Mouse (Mus musculus) neutrophil, adult 5-6 weeks (primary cell): ENCODE data around the gene Lzts3. TPM values are rescaled to one million over a fixed set of nuclear protein-coding genes. Genes with fewer than 3 reads are reported as not detected.
"Not testable (repeated sequence)": the region's sequence is repeated elsewhere in the genome, so short reads cannot be mapped to it uniquely, and the experiment has no call there.

Experiments
- ATAC-seq: fragments of 151-379, 151-347 bp; 2 replicates; pipeline ENCODE4 v1.8.0; 2017; ENCODE audit warnings: mild to moderate bottlenecking, moderate TSS enrichment; ENCODE audit not compliant: insufficient number of reproducible peaks, poor library complexity, low FRiP score, severe bottlenecking; ENCODE audit errors: extremely low read depth
- total RNA-seq: library from RNA; stranded (forward); fragments of 200-1000 nt; gene quantifications from 2 replicates; pipeline ENCODE4 v1.2.3, GENCODE M21; 2017

The Lzts3 gene
- 0.37 and 0.58 TPM in 2 replicates for total RNA-seq

DNA sequence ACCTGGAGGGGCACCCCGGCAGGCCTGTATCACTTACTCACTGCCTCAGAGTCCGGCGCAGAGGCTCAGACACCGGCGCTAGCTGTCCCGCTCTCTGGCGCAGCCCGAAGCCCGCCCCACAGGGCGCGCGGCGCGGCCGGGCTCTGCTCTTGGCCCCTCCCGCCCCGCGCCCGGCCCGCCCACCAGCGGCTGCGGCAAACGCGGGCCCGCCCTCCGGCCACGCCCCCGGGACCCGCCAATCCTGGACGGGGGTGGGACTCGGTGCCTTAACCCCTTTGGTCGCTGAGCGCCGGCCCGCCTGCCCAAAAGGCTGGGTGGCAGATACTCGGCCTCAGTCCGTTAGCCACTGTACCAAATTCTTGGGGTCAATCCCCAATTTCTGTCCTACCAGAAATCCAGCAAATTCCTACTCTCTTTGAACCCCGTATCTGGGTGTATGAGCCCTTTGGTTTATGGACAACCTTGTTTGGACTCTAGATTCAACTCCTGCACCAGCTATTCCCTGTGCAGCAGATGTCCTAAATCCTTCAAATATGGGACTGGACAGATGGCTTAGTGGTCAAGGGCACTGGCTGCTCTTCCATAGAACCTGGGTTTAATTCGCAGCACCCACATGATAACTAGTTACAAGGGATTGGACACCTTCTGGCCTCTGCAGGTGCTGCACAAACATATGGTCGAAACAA, at the start of gene Lzts3:
Lzts3 (minus strand) TSS at position 120 of the 686 bp plus-strand sequence.
- ATAC-seq = peak; percentile 60

DNA sequence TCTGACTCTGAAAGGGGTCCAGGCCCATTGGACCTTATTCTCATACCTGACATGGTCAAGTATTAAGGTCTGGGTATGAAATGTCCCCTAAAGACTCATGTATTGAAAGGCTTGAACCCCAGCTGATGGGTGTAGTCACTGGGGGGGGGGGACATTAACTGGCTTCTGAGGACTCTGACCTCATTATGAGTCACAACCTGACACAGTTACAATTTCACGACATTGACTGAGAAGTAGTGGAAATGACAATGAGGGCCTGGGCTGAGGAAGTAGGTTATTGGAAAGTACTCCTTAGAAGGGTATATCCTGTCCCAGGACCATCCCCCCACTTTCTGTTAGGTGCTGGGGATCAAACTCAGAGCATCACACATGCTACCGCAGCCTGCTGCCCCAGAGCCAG, 46.4 kb upstream of the Lzts3 start:
- ATAC-seq = no peak

GRCm38 (mm10) chr2:130685426-130685825, 42.8 kb upstream of the Lzts3 start:
- ATAC-seq = no peak

DNA sequence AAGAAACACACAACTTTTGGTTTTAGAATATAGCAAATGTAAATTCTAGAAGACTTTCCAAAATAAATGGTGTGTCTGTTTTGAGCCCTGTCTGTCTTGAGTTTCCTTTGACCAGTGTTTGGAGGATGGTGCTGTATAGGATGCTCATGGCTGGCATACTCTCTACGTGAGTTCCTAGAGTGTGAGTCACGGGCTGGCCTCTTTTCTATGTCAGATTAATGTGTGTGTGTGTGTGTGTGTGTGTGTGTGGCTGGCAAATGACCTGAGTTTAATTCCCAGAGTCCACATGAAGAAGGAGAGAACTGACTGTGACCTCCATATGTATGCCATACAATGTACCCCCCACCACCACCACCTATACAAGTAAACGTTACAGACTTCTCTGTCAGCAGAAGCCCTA, 38.9 kb upstream of the Lzts3 start:
- ATAC-seq = no peak

GRCm38 (mm10) chr2:130679899-130680298, 37.3 kb upstream of the Lzts3 start:
- peak; percentile 42; the same call in 1 of the 2 replicates for ATAC-seq

- no peak for ATAC-seq
These were observed 36.6 kb upstream of the Lzts3 start for GRCm38 (mm10) chr2:130679154-130679553.

DNA sequence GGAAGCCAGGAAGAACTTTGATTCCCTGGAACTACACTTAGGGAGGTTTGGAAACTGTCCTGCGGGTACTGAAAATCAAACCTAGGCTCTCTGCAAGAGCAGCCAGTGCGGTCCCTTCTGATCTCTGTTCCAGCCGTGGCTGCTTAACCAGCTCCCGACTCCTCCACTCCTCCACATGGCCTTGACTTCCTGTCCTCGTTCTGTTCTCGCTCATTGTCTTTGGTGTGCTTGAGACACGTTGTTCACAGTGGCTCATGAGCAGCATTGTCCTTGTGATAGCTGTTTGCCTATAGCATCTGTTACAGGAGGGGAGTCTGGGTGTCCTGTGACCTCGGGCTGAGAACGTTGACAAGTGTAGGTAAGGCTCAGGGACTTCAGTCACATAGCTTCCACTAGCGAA, 34.6 kb upstream of the Lzts3 start:
- ATAC-seq = no peak

DNA sequence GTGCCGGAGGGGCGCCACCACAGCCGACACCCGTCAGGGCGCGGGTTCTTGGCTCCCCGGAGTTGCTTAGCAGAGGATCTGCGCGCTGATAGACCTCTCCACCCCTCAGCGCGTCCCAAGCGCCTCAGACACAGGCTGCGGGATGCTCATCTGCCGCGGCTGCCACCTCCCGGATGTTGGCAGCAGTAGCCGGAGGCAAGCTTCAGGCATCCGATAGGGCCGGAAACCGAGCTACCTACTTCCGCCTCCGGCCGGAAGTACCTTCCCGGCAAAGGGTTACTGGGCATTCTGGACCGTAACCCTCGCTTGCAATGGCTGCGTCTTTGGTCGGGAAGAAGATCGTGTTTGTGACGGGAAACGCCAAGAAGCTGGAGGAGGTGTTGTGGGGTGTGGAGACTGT, 25.0 kb upstream of the Lzts3 start, which contains the start of gene Itpa:
Itpa (plus strand) TSS at position 52 of the 400 bp plus-strand sequence.
- ATAC-seq = peak; percentile 90

DNA sequence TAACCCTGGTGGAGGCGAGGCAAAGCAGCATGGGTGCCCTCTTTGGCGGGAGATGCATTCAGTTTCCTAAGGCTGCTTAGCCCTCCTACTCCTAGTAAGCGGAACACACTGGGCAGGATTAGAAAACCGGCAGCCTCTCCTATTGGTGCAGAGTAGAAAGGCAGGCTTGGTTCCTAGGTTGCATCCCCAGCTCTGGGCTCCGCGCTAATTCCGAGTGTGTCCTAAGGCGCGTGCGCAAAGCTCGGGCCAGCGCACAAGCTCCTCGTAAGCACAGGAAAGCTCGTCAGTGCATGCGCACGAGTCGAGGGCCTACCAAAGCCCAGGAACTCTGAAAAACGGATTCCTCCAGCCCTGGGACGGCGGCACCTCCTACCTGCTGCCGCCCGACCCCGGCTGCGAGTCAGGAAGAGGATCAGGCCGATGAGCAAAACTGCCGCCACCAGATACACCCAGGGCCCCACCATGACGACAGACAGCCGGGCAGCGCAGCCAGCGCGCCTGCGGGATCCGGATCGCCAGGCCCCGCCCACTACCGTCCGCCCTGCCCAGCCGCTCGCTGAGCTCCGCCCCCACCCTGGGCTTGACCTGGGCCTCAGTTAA, 21.6 kb upstream of the Lzts3 start, which contains the start of gene Ddrgk1:
Ddrgk1 (minus strand) TSS at position 558 of the 600 bp plus-strand sequence.
- ATAC-seq = peak; percentile 59

DNA sequence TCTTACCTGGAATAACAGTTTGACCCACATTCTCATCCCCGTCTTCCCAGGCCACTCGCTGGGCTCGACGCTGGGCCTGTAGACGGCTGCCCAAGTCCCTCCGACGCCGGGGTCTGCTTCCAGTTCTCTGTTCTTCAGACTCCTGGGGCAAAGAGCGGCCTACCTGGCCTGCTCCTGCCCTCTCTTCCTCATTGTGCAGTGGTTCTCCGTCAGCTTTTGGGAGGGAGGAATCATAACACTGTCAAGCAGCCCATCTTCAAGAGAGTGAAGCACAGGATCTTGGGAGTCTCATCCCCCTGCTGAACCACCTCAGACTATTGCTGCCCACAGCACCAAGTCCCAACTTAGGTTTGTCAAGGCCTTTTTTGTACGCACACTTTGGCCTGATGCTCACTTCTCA, 20.7 kb upstream of the Lzts3 start:
- no peak for ATAC-seq

DNA sequence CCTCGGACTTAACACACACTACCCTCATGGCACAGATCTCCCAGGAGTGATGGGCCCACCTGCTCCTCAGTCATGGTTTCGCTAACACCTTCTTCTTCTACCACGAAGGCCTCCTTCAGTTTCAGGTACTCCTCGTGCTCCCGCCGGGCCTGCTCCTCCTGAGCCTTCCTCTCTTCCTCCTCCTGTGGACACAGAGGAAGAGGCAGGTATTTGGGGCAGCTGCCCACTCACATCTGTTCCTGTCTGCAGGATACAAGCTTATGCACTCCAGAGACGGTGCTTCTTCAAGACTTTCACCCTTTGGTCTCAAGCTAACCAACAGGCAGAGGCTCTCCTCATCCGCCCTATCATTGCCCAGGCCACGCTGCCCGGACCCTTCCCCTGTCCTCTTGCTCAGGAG, 15.9 kb upstream of the Lzts3 start:
- ATAC-seq = no peak

DNA sequence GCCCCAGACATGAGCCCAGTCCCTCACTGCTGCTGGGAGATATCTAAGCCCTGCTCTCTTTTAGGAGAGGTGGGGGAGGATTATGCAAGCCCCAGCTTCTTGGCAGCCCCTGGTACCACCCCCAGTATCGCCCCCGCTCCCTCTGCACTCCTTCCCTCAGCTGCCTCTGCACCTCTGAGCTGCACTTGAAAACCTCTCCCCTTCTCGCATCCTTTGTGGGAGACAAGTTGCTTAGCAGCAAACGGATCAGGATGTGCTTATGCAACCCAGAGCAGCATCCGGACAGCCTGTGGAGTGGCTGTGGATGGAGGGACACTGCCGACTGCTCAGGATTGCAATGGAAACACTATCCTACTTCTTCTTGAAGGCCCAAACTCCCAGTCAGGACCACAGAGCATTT, 14.9 kb upstream of the Lzts3 start:
- ATAC-seq = no peak

GRCm38 (mm10) chr2:130656536-130656935, 13.9 kb upstream of the Lzts3 start:
- ATAC-seq = no peak

DNA sequence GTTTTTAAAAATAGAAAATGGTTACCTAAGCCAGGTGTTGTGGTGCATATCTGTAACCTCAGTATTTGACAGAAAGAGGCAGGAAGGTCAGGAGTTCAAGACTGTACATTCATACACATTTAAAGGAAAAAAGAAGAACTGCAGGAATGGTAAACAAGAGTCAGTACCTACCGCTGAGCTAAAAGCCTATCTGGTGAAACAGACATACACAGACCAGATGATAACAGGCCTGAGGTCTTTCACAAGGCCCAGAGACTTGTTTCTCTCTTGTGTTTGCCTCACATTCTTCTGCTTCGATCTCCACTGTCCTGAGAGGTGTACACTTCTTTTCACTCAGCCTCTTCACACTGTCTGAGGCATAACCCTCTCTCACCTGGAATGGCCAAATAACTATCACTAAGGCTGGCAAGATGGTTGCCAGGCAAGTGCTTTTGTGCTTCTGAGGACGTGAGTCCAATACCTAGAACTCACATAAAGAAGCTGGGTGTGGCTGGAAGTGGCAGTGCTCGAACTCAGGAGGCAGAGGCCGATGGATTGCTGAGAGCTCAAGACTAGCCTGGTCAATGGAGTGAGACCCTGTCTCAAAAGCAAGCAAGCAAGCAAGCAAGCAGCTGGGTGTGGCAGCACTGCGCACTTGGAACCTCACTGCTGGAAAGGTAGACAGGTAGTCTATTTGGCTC, 13.2 kb upstream of the Lzts3 start:
- ATAC-seq = no peak

DNA sequence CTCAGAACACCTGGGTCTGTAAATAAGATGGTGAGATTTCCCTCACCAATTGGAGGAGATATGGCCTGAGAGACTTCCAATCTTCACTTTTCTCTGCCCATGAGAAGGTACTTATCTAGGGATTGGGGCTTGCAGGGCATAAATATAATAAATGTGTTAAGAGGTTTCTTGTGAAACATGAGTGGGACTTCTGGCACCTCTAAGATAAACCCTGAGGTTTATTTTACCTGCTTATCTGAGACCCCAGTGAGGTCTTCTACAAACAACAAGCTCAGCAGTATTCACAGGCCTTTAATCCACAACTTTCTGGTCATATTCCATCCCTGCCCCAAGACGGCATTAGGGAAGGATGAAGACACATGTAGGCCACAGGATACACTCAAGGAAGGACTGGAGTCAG, 11.2 kb upstream of the Lzts3 start:
- no peak for ATAC-seq

DNA sequence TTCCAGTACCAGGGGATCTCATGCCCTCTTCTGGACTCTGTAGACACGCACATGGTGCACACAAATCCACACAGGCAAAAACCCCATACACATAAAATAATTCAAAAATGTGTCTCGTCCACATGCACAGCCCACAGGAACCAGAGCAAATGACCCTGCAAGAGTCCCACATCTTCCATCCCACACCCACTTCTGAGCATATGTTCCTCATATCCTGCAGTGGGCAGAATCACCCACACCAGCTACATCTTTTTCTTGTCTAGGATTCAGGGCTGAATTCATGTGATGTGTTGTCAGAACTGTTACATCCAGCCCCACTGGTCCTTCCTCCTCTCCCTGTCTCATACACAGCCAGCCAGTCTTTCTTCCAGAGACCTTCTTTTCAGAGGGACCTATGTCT, 10.7 kb upstream of the Lzts3 start:
- no peak for ATAC-seq

DNA sequence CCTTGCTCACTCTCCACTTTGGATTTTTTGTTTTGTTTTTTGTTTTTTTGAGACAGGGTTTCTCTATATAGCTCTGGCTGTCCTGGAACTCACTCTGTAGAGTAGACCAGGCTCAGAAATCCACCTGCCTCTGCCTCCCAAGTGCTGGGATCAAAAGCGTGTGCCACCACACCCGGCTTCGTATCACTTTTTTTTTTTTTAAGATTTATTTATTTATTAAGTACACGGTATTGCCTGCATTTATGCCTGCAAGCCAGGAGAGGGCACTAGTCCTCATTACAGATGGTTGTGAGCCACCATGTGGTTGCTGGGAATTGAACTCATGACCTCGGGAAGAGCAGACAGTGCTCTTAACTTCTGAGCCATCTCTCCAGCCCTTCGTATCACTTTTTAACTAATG, 6.4 kb upstream of the Lzts3 start:
- ATAC-seq = not testable (repeated sequence)

DNA sequence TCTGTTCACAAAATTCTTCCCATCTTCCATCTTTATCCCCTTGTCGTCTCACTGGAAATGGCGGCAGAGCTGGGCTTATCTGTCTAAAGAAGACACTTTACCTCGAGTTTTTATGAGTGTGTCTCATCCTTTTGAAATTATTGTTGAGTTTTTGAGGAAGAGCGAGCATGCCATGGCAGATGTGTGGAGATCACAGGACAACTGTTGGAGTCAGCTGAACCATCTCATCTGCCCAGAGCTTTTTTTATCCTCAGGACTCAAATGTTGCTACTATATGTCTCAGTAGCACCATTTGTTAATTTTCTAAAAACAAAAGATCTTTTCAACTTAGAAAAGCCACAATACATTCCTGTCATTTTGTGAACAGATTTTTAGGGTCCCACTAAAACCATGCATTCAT, 2.6 kb upstream of the Lzts3 start:
- no peak for ATAC-seq

DNA sequence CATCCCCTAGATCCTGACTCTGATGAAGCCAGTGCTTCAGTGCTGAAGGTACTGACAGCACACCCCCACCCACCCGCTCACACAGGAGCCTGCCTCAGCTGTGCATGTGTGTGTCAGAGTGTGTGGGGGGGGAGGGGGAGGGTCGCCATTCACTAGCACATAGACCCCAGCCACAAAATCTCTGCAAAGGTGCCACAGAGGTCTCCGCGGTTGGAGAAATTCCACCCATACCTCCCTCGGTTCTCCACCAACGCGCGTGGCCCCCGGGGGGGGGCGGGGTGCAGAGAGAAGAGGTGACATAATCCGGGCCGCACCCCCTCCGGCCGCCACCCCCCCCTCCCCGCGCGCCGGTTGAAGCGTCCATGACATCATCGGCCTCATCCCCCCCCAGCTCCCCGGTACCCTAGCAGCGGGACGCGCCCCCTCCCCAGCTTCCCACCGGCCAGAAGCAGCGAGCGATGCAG, 374 bp downstream of the Lzts3 start:
- ATAC-seq = no peak
